Mouse (Mus musculus) c-Kit-positive CD71-positive TER-119-negative erythroid progenitor cells, embryonic 14.5 days (primary cell): Measurements from ENCODE around the gene Mettl27.

Source experiments
- DNase-seq: peaks from one replicate; pipeline ENCODE4 v3.0.0-alpha.2; 2013; ENCODE audit warnings: low read depth

The Mettl27 gene

DNA sequence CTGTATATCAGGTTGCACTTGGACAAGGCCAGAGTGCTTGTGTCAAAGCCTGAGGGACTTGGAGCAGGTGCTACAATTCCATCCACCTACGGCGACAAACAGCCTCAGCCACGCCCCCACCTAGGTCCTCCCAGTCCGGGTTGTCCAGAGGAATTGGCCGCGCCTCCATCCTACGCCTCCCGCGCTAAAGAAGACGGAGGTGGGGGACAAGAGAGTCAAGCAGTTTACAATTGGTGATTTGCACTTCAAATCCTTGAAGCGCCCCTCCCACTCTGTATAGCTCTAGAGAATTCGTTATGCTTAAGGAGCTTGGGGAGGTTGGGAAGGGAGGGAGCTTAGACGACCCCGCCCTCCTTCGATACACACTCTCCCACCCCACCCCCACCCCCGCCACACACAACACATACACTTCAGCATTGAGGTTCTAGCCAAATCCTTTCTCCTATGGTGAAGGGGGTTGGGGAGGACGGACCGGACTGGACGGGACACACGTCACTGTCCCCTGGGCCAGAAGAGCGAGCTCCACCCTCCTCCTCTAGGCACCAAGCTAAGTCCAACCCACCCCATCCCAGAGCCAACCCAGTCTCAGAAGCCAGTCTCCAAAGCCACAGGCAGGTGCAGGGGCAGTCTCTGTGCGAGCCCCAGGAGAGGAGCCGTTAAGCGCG, 53.6 kb downstream of the Mettl27 start, which contains the start of gene Cldn3:
Gene Cldn3 (plus strand): TSS at position 582 of the 665 bp plus-strand sequence.
- DNase-seq: no peak

- DNase-seq: no peak
Measured at GRCm38 (mm10) chr5:134986298-134987268, 54.4 kb downstream of the Mettl27 start.

DNA sequence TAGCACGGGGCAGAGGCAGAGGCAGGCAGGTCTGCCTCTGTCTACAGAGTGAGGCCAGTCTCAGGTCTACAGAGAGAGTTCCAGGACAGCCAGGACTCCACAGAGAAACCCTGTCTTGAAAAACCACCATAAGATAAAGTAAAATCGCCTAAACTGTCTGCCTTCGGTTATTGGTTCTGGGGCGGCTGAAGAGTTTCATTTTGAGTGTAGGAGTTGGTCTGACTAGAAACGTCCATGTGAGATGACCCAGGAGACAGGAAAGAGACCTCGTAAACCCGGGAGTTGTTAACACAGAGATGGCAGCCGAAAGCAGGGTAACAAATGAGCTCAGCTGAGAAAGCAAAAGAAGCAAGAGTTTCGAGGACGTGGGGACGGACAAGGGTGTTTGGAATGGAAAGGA, 57.0 kb downstream of the Mettl27 start:
- DNase-seq: no peak

DNA sequence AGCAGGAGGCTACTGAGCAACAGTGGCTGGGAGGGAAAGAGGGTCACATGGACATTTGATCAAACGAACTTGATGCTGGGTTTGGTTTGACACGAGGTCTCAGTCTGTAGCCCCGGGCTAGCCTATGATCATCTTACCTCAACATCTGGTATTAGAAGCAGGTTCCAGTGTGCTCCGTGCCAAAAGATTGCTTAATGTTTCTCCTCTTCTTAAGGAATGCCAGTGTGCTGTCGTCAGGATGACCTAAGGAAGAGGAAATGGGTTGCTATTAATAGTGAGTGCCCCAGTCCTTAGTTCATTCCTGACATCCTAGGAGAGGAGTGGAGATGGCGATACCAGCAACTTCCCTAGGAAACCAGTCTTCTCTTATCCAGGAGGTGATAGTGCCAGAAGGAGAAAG, 57.6 kb downstream of the Mettl27 start:
- DNase-seq: no peak
